Mouse (Mus musculus): Measurements from ENCODE around the gene Med25.

Med25 gene

DNA sequence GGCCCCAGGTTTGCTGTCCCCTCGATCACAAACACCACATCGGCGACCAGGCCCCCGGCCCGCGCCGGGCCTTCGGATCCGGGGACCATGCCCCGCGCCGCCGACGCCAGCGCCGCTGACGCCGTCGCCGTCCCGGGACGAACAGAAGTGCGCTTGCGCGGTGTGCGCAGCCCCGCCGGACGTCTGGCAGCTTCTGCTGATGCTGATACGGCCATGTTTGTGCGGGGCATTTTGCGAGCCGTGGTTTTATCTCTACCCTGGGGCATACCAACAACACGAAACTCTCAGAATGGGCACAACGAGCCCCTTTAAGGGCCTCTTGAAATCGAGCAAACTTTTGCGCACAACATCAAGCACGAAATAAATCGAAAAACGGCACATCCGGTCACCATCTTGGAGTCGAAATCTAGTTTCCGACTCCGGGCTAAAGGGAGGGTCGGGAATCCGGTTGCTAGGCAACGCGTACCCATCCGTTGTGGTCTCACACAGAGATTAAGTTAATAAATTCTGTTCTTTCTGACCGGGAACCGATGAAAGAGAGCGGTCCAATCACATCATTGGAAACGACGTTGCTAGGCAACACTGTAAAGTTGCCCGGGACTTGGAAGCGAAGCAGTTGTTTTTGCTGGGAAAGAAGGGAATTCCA, at the start of gene Med25:
Med25 (minus strand) TSS at position 437 of the 646 bp plus-strand sequence.
- DNase-seq (ENCODE audit: low spot score) = peak; percentile 85

DNA sequence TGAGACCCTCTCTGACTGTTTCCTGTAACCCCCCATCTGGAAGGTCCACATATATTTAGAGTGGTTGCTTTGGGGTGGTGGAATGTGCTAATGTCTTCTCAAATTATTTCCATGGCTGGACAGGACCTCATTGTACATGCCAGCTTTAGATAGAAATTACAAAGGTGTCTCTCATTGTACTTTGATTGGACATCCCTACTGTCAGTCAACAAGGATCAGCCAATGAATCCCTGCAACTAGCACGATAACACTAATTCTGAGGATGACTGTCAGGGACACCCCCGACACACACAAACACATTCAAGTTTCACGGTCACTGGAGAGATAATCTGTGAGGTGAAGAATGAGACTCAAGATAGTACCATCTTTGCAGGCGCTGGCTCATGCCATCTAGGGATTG, 46.2 kb upstream of the Med25 start:
- DNase-seq (ENCODE audit: low spot score) = no peak

DNA sequence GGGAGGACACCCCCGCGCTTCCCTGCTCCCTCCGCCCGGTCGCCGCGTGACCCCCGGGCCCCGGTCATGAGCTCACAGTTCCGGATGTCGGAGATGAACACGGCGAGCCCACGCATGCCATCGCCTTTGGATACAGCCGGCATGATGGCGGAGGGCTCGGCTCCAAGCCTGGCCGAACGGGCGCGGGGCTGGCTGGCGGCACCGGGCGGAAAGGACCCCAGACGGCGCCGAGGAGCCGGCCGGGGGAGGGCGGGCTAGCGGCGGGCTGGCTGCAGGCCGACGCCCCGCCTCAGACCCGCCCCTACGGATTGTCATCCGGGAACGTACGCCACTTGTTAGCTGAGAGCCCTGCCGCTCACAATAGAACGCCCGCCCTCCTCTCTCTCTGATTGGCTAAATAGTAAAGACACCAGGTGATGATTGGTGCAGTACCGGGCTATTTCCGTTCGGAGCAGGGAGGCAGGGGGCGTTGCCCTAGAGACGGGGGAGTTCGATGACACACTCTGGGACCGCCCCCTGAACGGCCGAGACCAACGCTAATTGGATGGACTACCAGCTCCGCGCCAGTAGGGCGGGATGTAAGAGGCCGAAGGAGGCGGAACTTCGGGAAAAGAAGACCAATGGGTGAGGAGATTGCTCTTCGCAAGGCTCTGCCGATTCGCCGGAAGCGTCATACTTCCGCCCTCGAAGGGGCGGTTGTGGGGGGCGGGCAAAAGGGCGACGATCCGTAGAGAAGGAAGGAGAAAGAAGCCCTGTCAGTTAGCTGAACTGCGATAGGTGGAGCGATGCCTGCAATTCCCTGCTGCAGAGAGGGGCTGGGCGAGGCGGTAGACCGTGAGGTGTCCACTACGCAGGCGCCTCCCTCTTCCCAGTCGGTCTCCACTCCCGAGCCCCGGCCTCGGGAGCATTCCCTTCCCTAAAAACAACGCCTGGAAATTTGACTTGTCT, 37.0 kb upstream of the Med25 start, which contains the start of gene Ap2a1:
Ap2a1 (minus strand) TSS at position 293 of the 948 bp plus-strand sequence.
- DNase-seq (ENCODE audit: low spot score) = peak; percentile 100

DNA sequence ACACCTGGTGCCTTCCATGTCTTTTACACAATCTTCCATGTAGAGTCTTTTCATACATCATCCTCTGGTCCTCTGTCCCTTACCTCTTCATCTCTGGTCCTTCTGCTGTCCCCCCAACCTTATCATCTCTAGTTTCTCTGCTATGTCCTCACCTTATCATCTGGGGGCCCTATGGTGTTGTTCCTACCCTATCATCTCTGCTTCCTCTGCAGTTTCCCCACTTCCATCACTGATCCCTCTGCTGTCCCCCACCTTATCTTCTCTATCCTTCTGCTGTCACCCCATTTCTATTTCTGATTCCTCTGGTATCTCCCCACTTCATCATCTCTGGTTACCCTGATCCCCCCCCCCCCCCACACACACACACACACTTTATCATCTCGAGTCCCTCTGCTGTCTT, 36.1 kb upstream of the Med25 start:
- DNase-seq (ENCODE audit: low spot score) = peak; percentile 62

DNA sequence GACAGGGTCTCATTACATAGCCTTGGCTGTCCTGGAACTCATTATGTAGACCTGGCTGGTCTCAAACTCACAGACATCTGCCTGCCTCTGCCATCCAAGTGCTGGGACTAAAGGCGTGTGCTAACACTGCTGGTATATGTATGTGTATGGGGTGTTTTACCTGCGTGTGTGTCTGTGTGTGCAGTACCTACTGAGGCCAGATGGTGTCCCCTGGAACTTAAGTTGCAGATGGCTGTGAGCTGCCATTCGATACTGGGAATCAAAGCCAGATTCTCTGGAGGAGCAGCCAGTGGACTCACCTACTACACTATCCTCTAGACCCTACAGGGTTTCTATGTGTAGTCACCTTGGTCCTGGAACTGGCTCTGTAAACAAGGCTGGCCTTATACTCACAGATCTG, 33.0 kb upstream of the Med25 start:
- no peak for DNase-seq (ENCODE audit: low spot score)

DNA sequence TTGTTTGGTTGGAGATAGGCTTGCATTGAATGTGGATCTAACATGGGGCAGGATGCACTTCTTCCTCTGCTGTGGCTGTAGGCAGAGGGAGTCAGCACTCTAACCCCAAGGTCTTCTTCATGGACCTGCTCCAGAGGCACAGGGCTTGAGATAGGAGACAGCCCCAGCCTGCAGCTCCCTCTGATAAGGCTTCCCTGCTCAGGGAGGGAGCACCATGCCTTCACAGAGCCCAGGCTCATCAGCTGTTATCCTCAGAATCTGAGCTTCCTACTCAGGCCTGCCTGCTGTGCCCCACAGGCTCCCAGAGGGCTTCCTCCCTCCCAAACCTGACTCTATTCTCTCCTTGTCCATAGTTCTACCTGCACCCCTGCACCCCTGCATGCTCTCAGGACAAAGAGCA, 30.0 kb upstream of the Med25 start:
- no peak for DNase-seq (ENCODE audit: low spot score)

DNA sequence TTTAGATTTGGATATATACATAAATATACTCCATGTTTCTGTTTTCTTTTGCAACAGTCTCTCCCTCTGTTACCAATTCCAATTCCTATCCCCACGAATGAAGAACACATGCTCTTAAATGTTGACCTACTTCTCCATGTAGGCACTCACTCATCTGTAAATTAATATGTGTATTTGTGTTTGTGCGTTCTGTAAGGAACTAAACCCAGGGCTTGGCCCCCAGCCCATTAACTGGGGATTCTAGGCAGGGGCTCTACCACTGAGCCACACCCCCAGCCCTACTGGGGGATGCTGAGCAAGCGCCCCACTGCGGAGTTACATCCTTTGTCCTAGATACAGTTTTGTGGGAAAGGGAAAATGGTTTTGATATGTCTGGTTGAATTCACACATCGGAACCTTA, 26.6 kb upstream of the Med25 start:
- no peak for DNase-seq (ENCODE audit: low spot score)

DNA sequence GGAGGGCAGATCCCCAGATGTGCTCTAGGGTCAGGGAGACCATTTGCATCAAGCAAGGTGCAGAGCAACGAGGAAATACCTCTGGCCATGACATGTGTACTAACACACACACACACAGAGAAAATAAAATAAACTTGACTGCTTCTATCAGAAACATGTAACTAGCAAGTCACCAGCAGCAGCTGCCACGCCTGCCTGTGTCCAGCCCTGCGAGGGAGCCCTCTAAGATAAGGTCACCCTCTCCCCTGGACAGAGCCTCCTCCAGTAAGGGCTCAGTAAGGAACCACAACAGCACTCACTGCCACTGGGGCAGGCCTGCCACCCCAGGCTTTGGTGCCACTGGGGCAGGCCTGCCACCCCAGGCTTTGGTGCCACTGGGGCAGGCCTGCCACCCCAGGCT, 25.7 kb upstream of the Med25 start:
- no peak for DNase-seq (ENCODE audit: low spot score)

DNA sequence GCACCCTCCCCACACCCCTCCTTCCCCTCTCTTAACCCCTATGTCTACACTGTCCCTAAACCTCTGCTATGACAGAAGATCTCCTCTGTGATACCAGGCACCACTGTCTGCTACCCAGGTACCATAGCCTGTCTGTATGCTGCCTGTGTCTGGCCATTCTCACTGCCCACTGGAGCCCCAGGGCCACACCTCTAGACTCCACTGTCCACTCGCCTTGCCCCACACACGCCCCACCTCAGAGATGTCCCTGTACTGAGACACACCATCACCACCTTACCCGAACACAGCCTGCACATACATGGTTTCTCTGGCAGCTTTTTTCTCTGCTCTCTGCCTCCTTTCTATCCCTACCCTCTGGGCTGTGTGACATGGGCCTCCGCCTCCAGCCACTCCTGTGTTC, 24.4 kb upstream of the Med25 start:
- DNase-seq (ENCODE audit: low spot score) = no peak

DNA sequence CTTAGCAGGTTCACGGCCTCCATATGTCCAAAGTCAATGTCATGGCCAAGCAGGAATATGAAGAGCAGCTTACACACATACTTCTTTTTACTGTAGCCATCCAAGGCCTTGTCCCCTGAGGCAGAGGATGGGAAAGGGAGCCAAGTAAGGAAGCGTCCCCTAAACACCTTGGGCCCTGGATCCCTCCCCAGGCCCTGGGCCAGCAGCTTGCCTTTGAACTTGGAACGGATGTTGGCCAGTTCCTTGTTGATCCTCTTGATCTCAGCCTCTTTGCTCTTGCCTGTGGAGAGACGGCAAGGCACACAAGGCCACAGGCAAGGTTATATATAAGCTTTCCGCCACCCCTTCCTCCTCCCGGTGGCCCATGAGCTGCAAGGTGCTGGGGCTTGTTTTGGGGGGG, 23.7 kb upstream of the Med25 start:
- DNase-seq (ENCODE audit: low spot score) = no peak

DNA sequence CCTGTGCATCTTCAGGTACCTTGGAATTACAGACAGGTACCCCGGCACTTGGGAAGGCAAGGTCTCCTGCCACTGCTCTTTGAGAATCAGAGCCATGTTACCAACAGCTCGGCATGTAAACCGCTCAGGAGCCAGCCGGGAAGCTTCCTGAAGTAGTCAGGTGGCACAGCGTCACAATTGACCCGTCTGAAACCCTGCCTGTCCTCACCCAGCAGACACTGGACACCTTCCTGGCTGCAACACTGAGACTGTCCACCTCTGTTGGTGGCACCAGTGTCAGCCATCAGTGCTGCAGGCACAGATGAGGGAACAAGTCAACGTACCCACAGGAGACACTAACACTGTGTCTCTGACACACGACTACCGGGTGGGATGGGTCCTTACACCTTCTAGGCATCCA, 22.8 kb upstream of the Med25 start:
- DNase-seq (ENCODE audit: low spot score) = no peak

DNA sequence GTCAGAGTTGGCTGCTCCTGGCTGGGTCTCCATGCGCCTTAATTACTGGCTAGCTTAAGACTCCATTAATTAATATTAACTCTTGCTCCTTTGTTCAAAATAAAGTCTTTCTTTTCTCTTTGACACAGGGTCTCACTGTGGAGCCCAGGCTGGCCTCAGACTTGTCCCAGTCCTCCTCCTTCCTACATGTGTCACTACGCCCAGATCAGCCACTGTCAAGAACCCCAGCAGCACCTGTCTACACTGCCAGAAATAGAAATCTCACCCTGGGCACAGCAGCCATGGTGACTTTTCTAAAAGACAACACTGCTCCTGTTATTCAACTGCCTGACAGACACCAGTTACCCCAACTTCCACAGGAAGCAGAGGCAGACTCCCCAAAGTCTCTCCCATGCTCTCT, 21.9 kb upstream of the Med25 start:
- DNase-seq (ENCODE audit: low spot score) = no peak

DNA sequence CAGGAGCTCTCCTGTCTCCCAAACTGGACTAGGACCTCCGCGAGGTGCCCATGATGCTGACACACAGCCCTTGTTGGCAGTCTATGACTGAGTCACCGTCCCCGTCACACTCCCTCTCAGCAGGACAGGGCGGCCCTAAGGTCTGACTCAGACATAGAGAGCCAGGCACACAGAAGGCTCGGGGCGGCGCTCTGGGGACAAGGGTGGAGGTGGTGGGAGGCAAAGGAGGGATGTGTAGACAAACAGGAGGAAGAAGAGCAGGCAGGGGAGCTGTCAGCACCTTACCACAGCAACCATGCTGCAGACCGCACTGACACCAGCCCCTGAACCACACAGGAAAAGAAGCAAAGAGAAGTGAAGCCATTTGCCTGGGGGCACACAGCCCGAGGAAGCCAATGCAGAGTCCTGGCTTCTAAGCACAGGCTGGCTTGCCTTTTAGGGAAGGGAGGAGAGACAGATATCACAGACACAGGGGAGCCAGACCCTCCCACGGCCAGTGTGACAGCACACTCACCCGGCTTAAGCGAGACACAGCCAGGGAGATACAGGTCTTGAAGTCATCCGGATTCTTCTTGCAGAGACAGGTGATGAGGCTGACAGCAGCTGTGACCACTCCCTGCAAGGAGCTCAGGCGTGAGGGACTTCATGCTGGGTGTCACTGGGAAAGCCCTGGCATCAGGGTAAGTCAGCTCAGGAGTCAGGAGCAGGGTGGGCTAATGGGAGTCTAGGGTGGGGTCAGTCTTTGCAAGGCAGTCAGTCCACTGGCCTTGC, 16.4 kb upstream of the Med25 start:
- DNase-seq (ENCODE audit: low spot score) = no peak

DNA sequence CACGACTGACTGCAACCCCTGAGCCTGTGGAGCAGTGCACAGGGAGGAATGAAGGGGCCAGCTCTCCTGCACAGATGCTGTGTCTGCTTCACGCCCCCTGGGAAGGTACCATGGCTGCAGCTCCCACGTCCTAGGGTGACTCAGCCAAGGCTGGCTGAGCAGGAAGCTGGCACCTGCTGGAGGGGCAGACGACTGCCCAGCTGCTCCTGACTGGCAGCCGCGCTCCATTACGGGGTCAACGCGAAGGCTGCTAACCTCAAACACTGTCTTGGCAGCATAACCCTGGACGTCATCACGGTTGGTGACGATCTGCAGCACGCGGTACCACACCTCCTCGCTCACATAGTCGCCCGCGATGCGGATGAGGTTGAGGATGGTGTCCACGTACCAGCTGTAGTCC, 12.9 kb upstream of the Med25 start:
- DNase-seq (ENCODE audit: low spot score) = no peak

DNA sequence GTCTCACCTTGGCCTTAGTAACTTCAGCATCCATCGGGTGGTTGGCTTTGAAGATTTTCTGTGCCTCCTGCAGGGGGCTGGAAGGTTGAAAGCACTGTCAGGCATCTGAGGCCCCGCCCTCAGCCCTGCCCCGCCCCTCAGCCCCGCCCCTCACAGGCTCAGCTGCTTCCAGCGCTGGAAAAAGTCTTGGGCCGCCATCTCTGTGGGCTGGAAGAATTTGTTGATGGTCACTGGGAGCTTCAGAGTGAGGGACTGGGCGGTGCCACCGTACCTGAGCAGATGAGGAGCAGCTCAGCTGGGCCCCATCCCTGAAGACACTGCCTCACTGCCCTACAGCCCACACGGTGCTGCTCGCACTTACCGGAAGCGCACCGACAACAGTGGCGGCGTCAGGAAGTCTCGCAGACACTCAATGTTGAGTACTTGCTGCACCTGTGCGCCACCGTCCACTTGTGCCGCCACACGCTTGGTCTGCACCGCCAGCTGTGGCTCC, 8.8 kb upstream of the Med25 start:
- DNase-seq (ENCODE audit: low spot score) = peak; percentile 53

DNA sequence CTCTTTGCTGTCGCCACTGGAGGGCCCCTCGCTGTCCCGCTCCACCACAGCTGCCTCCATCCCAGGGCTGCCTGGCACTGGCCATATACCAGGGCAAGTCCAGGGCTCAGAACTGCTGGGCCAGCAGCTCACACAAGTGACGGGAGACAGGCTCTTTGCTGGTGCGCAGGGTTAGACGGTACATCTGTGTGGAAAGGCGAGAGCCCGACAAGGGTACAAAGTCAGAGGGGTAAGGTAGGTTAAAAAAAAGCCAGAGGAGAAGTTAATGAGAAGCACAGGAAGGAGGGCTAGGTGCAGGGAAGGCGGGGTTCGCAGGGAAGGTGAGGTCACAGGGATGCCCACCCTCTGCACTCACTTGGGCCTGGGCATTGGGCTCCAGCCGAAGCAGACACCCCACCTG, 8.1 kb upstream of the Med25 start:
- DNase-seq (ENCODE audit: low spot score) = no peak

DNA sequence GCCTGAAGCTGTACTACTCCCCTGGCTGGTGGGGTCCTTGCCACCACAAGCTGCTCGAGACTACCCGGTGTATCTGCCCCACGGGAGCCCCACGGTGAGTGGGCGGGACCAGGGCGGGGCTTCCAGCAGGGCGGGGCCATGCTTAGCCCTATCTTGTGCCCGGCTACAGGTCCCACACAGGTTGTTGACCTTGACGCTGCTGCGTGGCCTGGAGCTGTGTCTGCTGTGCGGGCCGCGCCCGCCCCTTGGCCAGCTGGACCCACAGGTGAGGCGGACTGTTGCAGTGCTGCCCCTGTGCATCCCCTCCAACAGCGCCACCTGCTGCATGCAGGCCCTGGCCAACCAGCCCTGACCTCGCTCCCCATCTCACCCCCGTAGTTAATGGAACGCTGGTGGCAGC, 6.1 kb upstream of the Med25 start:
- peak; percentile 47 for DNase-seq (ENCODE audit: low spot score)

DNA sequence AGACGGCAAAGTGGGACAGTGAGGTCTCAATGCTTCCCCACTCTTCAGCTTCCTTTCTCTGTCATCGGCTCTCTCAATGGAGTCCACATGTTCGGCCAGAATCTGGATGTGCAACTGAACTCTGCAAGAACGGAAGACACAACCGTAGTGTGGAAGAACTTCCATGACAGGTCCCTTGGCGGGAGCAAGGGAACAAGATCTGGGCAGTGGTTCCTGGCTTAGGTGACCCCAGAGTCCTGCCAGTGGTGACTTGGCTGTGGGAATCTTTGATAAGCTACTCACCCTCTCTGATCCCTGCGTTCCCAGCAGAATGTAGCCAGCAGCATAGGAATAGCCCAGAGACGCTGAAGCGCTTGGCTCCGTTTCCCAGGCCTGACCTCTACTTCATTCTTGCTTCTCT, 4.0 kb upstream of the Med25 start:
- DNase-seq (ENCODE audit: low spot score) = no peak

DNA sequence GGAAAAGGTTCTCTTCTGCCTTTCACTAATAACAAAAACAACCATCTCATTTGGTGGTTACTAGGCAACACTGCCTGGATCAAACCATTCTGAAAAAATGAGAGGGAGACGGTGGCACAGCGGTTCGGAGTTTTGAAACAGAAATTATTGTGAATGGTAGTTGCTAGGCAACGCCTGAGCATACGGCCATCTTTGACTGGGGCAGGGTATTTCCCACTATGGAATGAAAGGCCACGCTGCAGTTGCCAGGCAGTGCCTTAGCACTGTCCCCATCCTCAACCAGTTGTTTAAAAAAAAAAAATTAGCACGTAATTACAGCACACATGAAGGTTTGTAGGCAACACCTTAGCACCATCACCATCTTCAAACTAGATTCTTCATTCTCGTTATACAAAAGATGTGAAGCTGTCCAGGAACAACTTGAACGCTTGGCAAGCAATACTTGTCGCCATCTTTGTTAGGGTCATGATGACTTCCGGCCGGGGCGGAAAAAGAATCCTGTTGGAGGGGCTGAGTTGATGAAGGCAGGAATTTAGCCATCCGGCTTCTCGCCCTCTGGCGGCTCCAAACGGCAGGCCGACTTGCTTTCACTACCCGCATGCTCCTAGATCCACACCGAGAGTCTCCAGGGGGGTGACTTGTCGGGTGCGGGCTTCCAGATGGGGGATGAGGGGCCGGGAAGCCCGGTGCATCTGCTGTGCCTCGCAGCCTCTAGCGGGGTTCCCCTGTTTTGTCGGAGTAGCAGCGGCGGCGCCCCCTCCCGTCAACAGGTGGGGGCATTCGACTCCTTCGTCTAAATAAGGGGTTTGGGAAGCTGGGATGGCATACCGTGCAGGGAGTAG, 3.3 kb upstream of the Med25 start, which contains the start of gene Fuz:
Fuz (plus strand) TSS at position 487 of the 842 bp plus-strand sequence.
- DNase-seq (ENCODE audit: low spot score) = peak; percentile 83

DNA sequence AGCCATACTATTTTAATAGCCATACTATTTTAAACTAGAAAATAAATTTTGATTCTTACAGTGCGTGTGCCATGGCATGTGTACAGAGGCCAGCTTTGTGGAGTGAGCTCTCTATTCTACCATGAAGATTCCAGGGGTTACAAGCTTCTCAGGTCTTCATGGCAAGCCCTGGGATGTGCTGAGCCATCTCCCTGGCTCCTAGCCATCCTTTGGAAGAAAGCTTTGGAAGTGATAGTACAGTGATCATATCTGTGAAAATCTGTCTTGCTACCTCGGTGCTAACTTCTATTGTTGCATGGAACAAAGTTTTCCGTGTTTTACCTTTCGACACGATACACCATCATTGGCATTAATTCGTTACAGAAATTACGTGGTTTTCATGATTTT, 2.7 kb upstream of the Med25 start:
- no peak for DNase-seq (ENCODE audit: low spot score)

DNA sequence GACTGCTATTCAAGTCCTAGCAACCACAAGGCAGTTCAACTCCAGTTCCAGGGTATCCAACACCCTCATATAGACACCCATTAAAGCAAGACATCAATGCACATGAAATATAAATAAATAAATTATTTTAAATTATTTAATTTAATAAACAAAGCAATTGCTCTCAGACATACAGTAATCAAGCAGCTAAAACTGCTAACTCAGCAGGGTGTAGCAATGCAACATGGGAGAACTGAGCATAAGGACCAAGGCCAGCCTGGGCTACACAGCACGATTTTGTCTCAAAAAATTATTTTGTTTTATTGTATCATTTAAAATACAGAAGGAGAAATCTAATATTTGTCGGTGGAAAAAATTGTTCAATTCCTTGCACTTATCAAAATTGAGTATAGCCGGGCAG, 1.7 kb upstream of the Med25 start:
- no peak for DNase-seq (ENCODE audit: low spot score)

DNA sequence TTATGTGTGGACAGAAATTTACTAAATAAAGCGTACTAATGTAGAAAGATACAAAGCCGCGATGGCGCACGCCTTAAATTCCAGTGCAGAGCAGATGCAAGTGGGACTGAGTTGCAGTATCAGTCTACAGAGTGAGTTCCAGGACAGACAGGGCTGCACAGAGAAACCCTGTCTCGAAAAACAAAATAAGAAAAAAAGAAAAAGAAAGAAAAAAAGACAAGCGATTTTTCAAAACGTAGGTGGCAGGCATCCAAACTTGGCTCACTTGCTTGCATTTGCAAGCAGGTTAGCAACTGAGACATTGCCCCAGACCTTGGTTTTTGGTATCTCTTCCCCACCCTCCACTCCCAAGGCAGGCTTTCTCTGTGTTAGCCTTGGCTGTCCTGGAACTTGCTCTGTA, 685 bp upstream of the Med25 start:
- no peak for DNase-seq (ENCODE audit: low spot score)

Data from c-Kit-positive CD71-positive TER-119-positive erythroid progenitor cells, embryonic 14.5 days (primary cell).